Mouse (Mus musculus): ENCODE data around the gene Olfr282.

- TF ChIP-seq CTCF (IDR thresholded peaks at IDR 0.05; ENCODE audit: low read depth, low read length) (no peak), EP300 (IDR thresholded peaks at IDR 0.05; ENCODE audit: insufficient read depth, low read depth, low read length) (no peak)
Observed at GRCm38 (mm10) chr15:98391081-98391902, 39.7 kb upstream of the Olfr282 start.
